Mouse (Mus musculus) E14TG2a.4 (cell line): Measurements from ENCODE around the gene Rnf144b.

Experiments
- H3K27me3 ChIP-seq: 2 replicates; pipeline ENCODE4 v1.6.1; 2014; ENCODE audit warnings: low read length, control low read depth; ENCODE audit not compliant: insufficient read depth
- H3K36me3 ChIP-seq: 2 replicates; pipeline ENCODE4 v1.6.1; 2014; ENCODE audit warnings: low read length, control low read depth; ENCODE audit not compliant: insufficient read depth
- H3K4me1 ChIP-seq: replicated peaks from 2 replicates; pipeline ENCODE4 v1.6.1; 2014; ENCODE audit warnings: low read depth, low read length, control low read depth
- H3K4me3 ChIP-seq: replicated peaks from 2 replicates; pipeline ENCODE4 v1.5.1; 2014; ENCODE audit warnings: mild to moderate bottlenecking, low read length
- H3K9me3 ChIP-seq: 2 replicates; pipeline ENCODE4 v1.6.1; 2014; ENCODE audit warnings: low read length, control low read depth
- CTCF ChIP-seq: conservative IDR thresholded peaks from 2 replicates; pipeline ENCODE4 v1.5.1; 2014; ENCODE audit warnings: low read length
- NANOG ChIP-seq: IDR thresholded peaks from 2 replicates; pipeline ENCODE4 v1.6.1; 2014; ENCODE audit warnings: borderline replicate concordance, low read length, mixed read lengths
- POU5F1 ChIP-seq: IDR thresholded peaks from 2 replicates; pipeline ENCODE4 v1.6.1; 2014; ENCODE audit warnings: low read length, borderline replicate concordance

The Rnf144b gene

DNA sequence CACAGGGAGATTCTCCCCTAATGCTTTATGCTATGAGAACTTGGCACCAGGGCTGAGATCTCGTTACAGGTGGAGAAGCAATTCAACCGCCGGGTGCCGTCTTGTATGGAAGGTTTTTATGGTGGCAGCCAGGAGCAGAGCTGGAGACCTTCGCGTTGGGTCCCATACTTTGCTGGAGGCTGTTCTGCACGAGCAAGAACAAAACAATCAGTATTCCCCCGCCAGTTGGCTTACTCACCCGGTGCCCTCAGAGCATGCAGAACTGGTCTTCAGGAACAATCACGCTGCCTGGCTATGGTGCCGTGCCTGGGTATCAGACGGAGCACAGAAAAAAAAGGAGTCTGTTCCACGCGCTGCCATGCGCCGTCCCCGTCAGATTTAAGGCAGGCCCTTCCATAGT, 115.7 kb downstream of the Rnf144b start:
- 0 out of 2 replicates have a peak, but pooled peaks cover 3% of the 10 kb centered on the region for H3K4me1 ChIP-seq
- TF ChIP-seq NANOG (no peak), POU5F1 (no peak), CTCF (no peak)
- H3K36me3 ChIP-seq = no peaks in the 10 kb centered on the region
- H3K4me3 ChIP-seq = no peak overlapping the region
- H3K27me3 ChIP-seq = no peaks in the 10 kb centered on the region
- 0 out of 2 replicates have a peak, but pooled peaks cover 5% of the 10 kb centered on the region for H3K9me3 ChIP-seq

DNA sequence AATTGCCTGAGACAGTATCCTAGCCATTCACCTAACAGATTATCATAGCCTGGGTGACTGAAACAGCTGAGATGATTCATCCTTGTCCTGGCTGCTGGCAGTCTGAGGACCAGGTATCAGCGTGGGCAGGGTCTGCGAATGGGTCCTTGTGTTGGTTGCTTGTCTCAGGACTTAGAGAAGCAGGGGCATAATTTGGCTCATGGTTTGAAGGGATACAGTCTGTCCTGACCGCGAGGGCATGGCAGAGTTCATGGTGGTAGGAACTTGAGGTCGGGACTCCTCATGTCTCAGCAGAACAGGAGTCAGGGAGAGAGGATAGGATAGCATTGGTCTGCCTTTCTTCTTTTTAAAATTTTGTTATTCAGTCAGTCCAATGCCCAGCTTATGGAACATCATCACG, 121.1 kb downstream of the Rnf144b start:
- no peaks in the 10 kb centered on the region for H3K9me3 ChIP-seq
- H3K27me3 ChIP-seq = no peaks in the 10 kb centered on the region
- H3K4me1 ChIP-seq = no peaks in the 10 kb centered on the region
- no peak overlapping the region for H3K4me3 ChIP-seq
- no peaks in the 10 kb centered on the region for H3K36me3 ChIP-seq
- no peak for TF ChIP-seq CTCF
- no peak for TF ChIP-seq POU5F1
- TF ChIP-seq NANOG = no peak

DNA sequence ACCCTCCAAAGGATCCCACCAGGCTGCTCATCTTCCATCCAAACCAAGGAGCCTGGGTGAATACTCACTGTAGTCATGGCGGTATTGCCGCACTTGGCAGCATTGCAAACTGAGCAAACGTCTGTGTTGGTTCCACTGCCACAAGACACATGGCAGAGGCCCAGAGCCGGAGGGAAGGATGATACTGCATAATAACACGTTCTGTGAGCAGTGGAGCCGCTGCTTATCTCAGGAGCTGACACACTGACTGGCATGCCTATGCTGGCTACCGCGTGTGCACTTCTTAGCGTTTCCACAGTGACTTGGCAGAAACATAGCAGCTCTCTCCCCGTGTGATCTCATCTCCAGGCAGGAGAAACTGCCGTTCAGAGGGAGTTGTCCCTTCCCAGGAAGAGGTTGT, 122.3 kb downstream of the Rnf144b start:
- Histone ChIP-seq H3K4me1 (no peaks in the 10 kb centered on the region), H3K4me3 (no peak overlapping the region), H3K9me3 (no peaks in the 10 kb centered on the region), H3K36me3 (no peaks in the 10 kb centered on the region), H3K27me3 (no peaks in the 10 kb centered on the region)
- TF ChIP-seq POU5F1 = no peak
- no peak for TF ChIP-seq NANOG
- TF ChIP-seq CTCF = no peak

DNA sequence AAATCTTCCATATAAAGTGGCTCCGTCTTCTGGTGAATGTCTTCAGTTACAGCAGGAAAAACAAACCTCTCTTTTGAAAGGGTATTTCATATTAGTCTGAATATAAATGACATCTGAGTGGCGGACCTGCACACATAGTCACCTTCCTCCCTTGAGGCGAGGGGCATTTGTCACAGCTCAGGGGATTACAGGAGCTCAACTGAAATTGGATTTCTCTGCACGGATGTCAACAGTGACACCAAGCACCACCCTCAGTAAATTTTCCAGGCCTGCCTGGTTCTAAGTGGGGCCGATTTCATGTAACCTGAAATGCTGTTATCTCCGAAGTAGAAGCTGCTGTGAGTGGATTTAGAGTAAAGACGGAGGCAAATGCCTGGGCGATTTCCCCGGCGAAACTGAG, 124.0 kb downstream of the Rnf144b start:
- no peaks in the 10 kb centered on the region for H3K27me3 ChIP-seq
- TF ChIP-seq CTCF (no peak), NANOG (no peak), POU5F1 (no peak)
- H3K9me3 ChIP-seq = no peaks in the 10 kb centered on the region
- H3K4me1 ChIP-seq = no peaks in the 10 kb centered on the region
- H3K36me3 ChIP-seq = no peaks in the 10 kb centered on the region
- H3K4me3 ChIP-seq = no peak overlapping the region

DNA sequence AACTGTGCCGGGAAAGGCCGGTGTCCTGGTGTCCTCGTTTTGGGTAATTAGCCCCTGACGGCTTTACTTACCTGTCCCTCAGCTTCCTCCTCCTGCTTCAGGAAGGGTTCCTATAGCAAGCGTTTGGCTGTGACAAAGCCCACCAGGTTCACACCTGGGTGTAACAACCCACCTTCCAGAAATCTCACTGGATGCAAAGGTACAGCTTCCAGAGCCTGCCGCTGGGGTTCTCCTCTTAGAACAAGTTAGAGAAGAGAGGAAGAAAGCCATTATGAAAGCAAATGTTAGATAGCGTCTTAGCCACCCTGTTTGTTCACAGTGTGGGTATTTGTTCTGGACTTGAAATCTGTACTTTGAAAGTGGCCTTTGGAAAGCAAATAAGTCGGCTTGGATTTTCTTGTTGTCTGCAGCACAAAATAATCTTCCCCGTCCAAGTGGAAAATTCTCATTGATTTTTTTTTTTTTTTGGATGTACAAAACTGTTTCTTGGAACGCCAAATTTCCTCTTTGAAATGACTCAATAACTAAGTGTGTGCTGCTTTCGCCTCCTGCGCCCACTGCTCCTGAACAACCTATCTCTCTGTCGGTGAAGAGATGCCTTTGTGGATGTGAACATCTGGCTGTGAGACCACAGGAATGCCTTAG, 124.8 kb downstream of the Rnf144b start:
- H3K4me1 ChIP-seq = no peaks in the 10 kb centered on the region
- no peaks in the 10 kb centered on the region for H3K36me3 ChIP-seq
- H3K9me3 ChIP-seq = no peaks in the 10 kb centered on the region
- H3K4me3 ChIP-seq = no peak overlapping the region
- no peak for TF ChIP-seq CTCF
- no peak for TF ChIP-seq NANOG
- TF ChIP-seq POU5F1 = no peak
- H3K27me3 ChIP-seq = no peaks in the 10 kb centered on the region

DNA sequence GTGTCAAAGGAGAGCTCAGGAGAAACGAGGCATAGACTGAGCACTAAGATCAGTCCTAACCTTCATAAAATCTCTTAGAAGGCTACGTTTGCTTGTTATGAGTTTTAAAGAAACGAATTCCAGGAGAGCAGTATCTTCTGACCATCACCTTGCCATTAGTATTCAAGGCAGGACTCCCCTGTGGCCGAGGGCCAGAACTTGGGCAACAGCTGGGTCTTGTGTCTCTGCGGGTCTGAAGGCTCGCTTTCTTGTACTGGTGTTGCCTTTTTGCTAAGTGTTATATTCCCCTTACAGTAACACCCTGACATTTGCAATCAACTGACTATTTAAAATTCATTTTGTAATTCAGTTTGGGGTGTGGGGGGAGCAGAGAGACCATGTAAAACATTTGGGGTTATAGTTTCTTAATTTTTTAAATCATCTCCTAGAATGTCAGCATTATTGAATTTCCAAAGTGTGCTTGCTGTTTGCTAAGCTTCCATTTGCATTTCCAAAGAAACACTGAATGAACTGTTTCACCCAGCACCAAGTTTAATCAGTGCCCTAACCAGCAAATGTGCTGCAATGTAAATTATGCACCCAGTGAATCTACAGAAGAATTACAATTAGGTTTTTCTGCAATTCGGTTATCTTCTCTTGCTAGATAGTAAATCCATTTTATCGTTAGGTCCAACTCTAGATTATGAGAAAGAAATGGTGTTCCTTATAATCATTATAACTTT, 126.0 kb downstream of the Rnf144b start:
- Histone ChIP-seq H3K9me3 (no peaks in the 10 kb centered on the region), H3K36me3 (no peaks in the 10 kb centered on the region), H3K27me3 (no peaks in the 10 kb centered on the region), H3K4me1 (no peaks in the 10 kb centered on the region), H3K4me3 (no peak overlapping the region)
- TF ChIP-seq CTCF (no peak), POU5F1 (no peak), NANOG (no peak)

DNA sequence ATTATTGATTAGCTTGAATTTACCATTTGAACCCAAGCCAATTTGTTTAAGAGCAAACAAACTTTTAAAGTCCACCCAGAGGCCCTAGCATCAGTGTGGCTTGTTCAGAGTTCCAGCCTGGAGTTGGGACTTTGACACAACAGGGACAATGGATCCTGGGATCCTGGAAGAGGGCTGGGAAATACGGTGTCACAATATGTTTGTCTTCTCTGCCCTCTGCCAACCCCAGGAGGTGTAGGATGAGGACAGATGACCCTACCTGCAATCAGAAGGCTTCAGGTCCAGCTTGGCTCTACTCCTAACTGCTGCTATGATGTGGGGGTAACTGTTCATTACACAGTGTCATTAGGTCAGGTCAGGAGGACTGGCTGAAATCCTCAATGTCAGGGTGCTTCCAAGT, 128.2 kb downstream of the Rnf144b start:
- Histone ChIP-seq H3K27me3 (no peaks in the 10 kb centered on the region), H3K4me3 (no peak overlapping the region), H3K36me3 (no peaks in the 10 kb centered on the region), H3K9me3 (no peaks in the 10 kb centered on the region), H3K4me1 (peaks cover 5% of the 10 kb centered on the region; the same call in 1 of the 2 replicates)
- TF ChIP-seq NANOG (no peak), POU5F1 (no peak), CTCF (no peak)

DNA sequence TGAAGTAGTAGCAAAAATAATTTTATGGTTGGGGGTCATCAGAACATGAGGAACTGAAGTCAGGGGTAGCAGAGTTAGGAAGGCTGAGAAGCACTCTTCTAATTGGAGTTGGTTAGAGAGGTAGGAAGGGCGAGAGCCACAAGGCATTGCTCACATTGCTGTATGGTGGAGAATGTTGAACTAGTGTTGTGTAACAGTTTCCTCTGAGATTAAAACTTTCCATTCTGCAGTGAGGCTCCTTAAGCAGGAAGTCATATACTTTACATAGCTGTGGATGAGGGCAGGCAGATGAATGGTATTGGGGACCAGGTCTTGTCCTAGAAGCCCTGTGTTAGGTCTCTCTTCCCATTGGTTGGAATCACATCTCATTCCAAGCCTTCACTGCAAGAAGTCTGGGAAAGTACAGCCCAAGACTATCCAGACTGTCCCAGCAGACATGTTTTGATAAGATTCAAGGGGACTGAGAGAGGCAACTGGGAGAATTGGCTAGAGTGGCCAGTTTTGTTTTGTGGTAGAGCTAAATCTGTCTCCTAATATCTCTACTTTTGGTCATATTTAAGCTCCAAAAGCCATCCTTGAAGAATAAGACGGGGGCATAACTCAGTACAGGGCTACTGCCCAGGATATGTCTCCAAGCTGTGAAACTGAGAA, 128.8 kb downstream of the Rnf144b start:
- Histone ChIP-seq H3K4me1 (peaks cover 5% of the 10 kb centered on the region; the same call in 1 of the 2 replicates), H3K4me3 (no peak overlapping the region), H3K36me3 (no peaks in the 10 kb centered on the region), H3K9me3 (no peaks in the 10 kb centered on the region), H3K27me3 (no peaks in the 10 kb centered on the region)
- TF ChIP-seq CTCF = no peak
- TF ChIP-seq POU5F1 = no peak
- no peak for TF ChIP-seq NANOG
